Mouse (Mus musculus) heart, adult 2 months (tissue): ENCODE data around the gene Pycr1. TPM values are rescaled to one million over a fixed set of nuclear protein-coding genes. Genes with fewer than 3 reads are reported as not detected.

Source experiments
- DNase-seq, 2 experiments: peaks; one replicate each; pipeline ENCODE4 v3.0.0; 2021
- H3K27ac ChIP-seq: fragments of 200-600 bp; 2 replicates; pipeline ENCODE4 v1.8.1; 2022
- H3K27me3 ChIP-seq: fragments of 200-500 bp; 2 replicates; pipeline ENCODE4 v1.6.1; 2012; ENCODE audit warnings: mild to moderate bottlenecking, low read length, inconsistent platforms, mixed read lengths; ENCODE audit not compliant: control insufficient read depth, insufficient read depth
- H3K36me3 ChIP-seq: fragments of 200-500 bp; 2 replicates; pipeline ENCODE4 v1.6.1; 2012; ENCODE audit warnings: low read length, inconsistent platforms; ENCODE audit not compliant: control insufficient read depth, insufficient read depth
- H3K4me1 ChIP-seq: fragments of 200-500 bp; 2 replicates; pipeline ENCODE4 v1.6.1; 2011; ENCODE audit warnings: low read length; ENCODE audit not compliant: control insufficient read depth, insufficient read depth
- H3K4me3 ChIP-seq: fragments of 200-600 bp; 2 replicates; pipeline ENCODE4 v1.8.1; 2022
- H3K79me2 ChIP-seq: fragments of 200-500 bp; replicated peaks from 2 replicates; pipeline ENCODE4 v1.6.1; 2012; ENCODE audit warnings: mild to moderate bottlenecking, inconsistent platforms, low read length, moderate library complexity, mixed read lengths; ENCODE audit not compliant: control insufficient read depth, insufficient read depth
- H3K9ac ChIP-seq: fragments of 200-500 bp; 2 replicates; pipeline ENCODE4 v1.6.1; 2012; ENCODE audit warnings: low read depth, mild to moderate bottlenecking, control low read depth, inconsistent platforms, low read length, mixed read lengths
- CTCF ChIP-seq: fragments of 200-600 bp; IDR thresholded peaks from 2 replicates; pipeline ENCODE4 v1.8.1; 2022; ENCODE audit warnings: antibody characterized with exemption, mild to moderate bottlenecking, moderate library complexity
- EP300 ChIP-seq: fragments of 200-500 bp; IDR thresholded peaks from 2 replicates; pipeline ENCODE4 v1.6.1; 2011; ENCODE audit warnings: low read depth, low read length, control low read depth; ENCODE audit not compliant: insufficient read depth
- POLR2A ChIP-seq: fragments of 200-500 bp; IDR thresholded peaks from 2 replicates; pipeline ENCODE4 v1.6.1; 2011; ENCODE audit warnings: mild to moderate bottlenecking, low read depth, low read length, control low read depth; ENCODE audit not compliant: insufficient read depth
- WGBS: fragments of 180-500 bp; shearing (Covaris S2); methylation state at CpG from one replicate; pipeline ENCODE4 v1.1.7; 2018; 5-methylcytosine and 5-hydroxymethylcytosine counted together
- intact Hi-C: fragments of 180-260 bp; cut with DNase I; formaldehyde crosslinking; loops from one replicate; pipeline ENCODE4 v1.15.1; 2025
- polyA plus RNA-seq: library from polyadenylated mRNA; depleted of rRNA; stranded (reverse); fragments of >200 nt; gene quantifications from 2 replicates; pipeline ENCODE4 v1.2.3, GENCODE M21; 2012
- total RNA-seq, 2 experiments: library from RNA; stranded (reverse); gene quantifications; 2 replicates each; pipeline ENCODE4 v1.2.3; 2021

Gene Pycr1
- total and polyA plus RNA-seq, 3 experiments: 0.81 to 3.9 (median 1.2) TPM

DNA sequence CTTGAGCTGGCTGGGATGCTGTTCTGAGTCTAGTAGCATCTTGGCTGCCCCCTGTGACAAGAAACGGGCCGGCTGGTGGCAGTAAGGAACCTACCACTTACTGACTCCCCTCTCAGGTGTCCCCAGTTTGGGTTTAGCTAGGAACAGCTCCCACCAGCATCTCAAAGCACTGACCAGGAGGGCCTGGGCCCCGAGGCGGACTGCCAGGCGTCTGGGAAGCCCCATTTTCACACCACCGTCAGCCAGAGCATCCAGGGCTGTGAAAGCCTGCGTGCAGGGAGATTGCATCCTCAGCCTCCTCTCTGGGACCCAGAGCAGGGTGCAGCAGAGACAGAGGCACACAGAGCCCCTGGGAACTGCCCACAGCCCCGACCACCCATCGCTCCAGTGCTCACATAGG lies 2.3 kb downstream of the Pycr1 start:
- 74% methylated on average over 9 of the region's 9 CpGs for WGBS
- H3K4me1 ChIP-seq: peaks cover 2% of the 10 kb centered on the region; the same call in 1 of the 2 replicates
- no peaks in the 10 kb centered on the region for H3K27me3 ChIP-seq
- no peak overlapping the region for H3K27ac ChIP-seq
- H3K36me3 ChIP-seq: no peaks in the 10 kb centered on the region
- H3K79me2 ChIP-seq: no peaks in the 10 kb centered on the region
- H3K4me3 ChIP-seq: no peak overlapping the region
- TF ChIP-seq POLR2A (no peak), EP300 (no peak), CTCF (no peak)
- intact Hi-C loops: no loop called here
- DNase-seq: no peak
- no peak overlapping the region for H3K9ac ChIP-seq

DNA sequence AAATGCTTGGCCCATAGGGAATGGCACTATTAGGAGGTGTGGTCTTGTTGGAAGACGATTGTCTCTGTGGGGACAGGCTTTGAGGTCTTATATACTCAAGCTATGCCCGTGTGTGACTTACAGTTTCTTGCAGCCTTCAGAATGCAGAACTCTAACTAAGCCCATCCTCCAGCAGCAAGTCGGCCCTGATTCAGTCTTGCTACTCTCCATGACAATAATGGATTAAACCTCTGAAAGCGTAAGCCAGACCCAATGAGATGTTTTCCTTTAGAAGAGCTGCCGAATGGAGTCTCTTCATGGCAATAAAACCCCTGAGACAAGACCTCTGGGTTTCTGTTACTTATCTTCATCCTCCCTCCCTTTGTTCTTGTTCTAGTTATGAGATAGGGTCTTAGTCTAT lies 8.8 kb downstream of the Pycr1 start:
- no peak for DNase-seq
- Histone ChIP-seq H3K79me2 (no peaks in the 10 kb centered on the region), H3K27me3 (no peaks in the 10 kb centered on the region), H3K27ac (no peak overlapping the region), H3K36me3 (no peaks in the 10 kb centered on the region), H3K9ac (no peak overlapping the region), H3K4me1 (peaks cover 18% of the 10 kb centered on the region), H3K4me3 (no peak overlapping the region)
- no peak for TF ChIP-seq EP300
- TF ChIP-seq CTCF: no peak
- TF ChIP-seq POLR2A: no peak
- intact Hi-C loops: loop anchor here (5.0 kb wide), 1 partner anchor 37 kb away; the partner anchor contains the start of gene Aspscr1
- WGBS: 81% methylated on average over 5 of the region's 5 CpGs

DNA sequence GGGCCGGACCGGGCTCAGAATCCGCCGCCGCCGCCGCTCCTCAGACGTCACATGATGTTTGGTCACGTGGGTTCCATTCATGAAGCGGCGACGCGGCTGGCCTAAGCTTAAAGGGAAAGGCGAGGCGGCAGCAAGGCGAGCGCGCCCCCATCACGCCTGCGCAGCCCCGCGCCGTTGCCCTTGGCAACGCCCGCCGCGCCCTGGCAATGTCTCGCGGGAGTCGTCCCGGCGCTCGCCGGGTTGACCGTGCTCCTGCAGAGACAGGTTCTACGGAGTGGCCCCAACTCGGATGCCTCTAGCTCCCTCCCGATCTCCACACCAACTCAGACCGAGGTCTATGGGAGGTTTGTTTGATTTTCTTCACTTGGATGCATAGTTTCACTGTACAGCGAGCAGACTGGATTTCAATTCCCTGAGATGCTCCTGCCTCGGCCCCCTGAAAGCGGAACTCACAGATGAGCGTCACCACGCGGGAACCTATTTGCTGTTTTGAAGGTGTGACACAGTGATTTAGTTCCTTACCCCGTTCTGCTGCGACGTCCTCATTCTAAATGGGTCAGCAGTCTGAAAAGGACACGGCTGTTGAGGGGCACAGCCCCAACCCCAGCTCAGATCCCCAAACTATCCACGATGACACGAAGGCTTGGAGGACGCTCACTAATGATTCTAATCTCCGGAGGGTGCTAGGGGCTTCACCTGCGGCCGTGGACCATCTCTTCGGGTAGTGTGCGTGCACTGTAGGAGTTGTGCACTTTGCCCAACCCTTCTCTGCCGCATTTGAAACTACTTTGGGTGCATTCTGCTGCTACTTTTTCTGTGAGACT lies 9.8 kb downstream of the Pycr1 start, which contains the start of gene Mafg:
Mafg (minus strand) TSS at position 81 of the 824 bp plus-strand sequence.
- peak within 1 kb of the TSS; percentile 85 for H3K9ac ChIP-seq
- H3K27me3 ChIP-seq: no peaks in the 10 kb centered on the region
- TF ChIP-seq EP300: no peak
- peak; percentile 42; the same call in 1 of the 2 replicates for TF ChIP-seq POLR2A
- DNase-seq: peak; percentile 93 to 95
- peak within 1 kb of the TSS; percentile 95 for H3K27ac ChIP-seq
- H3K36me3 ChIP-seq: no peaks in the 10 kb centered on the region
- WGBS: 11% methylated on average over 58 of the region's 58 CpGs
- peaks cover 22% of the 10 kb centered on the region for H3K4me1 ChIP-seq
- intact Hi-C loops: loop anchor here (5.0 kb wide), 1 partner anchor 39 kb away; the partner anchor contains the start of gene Aspscr1
- 0 out of 2 replicates have a peak, but pooled peaks cover 2% of the 10 kb centered on the region for H3K79me2 ChIP-seq
- H3K4me3 ChIP-seq: peak within 1 kb of the TSS; percentile 89

DNA sequence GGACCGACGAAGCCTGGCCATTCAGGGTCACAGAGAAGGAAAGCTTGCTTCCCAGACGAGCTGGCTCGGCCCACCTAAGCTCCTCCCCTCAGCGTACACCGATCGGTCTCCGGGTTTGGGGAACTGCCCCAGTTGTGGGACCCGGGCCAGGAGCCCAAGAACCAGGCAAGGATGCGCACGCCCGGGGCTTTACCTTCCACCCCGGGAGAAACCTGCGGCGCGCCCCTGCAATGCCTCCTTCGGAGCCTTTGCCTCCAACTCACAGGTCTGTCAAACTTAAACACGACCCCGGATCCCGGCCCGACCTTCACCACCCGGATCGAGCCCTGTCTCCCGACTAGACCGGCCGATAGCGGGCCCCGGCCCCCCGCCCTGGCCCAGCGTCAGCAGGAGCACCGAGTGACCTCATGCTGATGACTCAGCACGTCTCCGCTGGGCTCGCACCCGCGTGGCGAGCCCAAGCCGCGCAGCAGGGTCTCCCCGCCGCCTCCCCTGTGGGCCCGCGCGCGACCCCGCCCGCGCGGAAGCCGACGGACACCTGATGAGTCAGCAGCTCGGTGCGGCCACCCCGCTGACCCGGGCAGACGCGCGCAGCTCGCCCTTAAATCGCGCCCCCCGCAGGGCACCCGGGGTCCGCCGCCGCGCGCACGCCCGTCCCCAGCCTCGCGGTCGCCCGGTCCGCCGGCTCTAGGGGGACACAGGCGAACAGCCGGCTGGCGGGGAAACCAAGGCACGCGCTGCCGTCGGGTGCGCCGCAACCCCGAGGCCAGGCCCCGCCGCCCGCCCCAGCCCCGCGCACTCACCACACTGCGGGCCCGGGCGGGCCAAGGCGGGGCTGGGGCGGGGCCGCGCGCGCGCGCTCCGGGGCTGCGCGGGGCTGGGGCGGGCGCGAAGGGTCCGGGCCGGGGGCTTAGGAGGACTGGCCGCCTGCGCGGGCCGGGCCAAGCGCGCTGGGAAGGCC lies 10.7 kb downstream of the Pycr1 start:
- intact Hi-C loops: loop anchor here (5.0 kb wide), 1 partner anchor 39 kb away; the partner anchor contains the start of gene Aspscr1
- peak overlapping the region; percentile 95 for H3K27ac ChIP-seq
- DNase-seq: peak; percentile 81 to 86
- H3K36me3 ChIP-seq: no peaks in the 10 kb centered on the region
- H3K4me1 ChIP-seq: peaks cover 22% of the 10 kb centered on the region
- H3K27me3 ChIP-seq: no peaks in the 10 kb centered on the region
- peak; percentile 30; the same call in 1 of the 2 replicates for TF ChIP-seq CTCF
- TF ChIP-seq POLR2A: no peak
- under 1% methylated on average over 115 of the region's 116 CpGs for WGBS
- peak overlapping the region; percentile 89 for H3K4me3 ChIP-seq
- H3K9ac ChIP-seq: peak overlapping the region; percentile 85
- 0 out of 2 replicates have a peak, but pooled peaks cover 2% of the 10 kb centered on the region for H3K79me2 ChIP-seq

DNA sequence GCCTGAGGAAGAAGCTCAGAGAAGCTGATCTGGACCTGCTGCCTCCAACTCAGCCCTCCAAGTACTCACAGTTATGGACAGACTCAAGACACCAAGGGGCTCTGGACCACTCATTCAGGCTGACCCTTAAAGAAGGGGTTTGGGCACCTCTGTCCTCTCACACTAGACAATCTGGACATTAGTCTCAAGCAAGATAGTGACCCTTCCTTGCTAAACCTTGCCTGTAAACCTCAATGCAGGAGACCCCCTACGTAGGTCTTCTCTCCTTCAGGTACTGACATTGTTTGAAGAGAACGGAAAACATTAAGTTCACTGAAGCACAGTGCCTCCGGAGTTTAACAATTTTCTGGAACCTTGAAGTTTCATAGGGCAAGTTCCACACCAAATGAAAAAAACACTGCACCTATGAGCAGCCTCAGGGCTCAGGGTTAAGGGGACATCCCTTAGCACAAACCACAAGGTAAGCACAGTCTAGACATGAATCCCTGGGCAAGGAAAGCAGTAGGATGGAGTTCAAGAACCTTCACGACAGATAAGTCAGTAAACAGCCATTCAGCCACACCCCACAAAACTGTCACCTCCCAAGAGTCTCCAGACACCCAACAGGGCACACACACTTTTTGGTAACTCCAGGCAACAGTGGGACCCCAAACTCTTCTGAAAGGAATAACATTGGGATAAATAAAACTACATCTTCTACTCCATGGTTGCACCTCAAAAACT lies 11.7 kb downstream of the Pycr1 start:
- Histone ChIP-seq H3K4me3 (peak overlapping the region; percentile 89), H3K27me3 (no peaks in the 10 kb centered on the region), H3K4me1 (peaks cover 22% of the 10 kb centered on the region), H3K27ac (peak overlapping the region; percentile 95), H3K79me2 (0 out of 2 replicates have a peak, but pooled peaks cover 2% of the 10 kb centered on the region), H3K9ac (peak overlapping the region; percentile 85), H3K36me3 (no peaks in the 10 kb centered on the region)
- intact Hi-C loops: loop anchor here (5.0 kb wide), 1 partner anchor 40 kb away; the partner anchor contains the start of gene Aspscr1
- 63% methylated on average over 4 of the region's 4 CpGs for WGBS
- no peak for TF ChIP-seq EP300
- TF ChIP-seq CTCF: no peak
- TF ChIP-seq POLR2A: no peak
- DNase-seq: peak in 1 of 2 experiments; percentile 2
